ENCODE assay signal across 9 mouse cellular contexts in genomic region chr3:9076696-9077095, GRCm38 (mm10).
A peak's percentile ranks its signal among the peaks of the same experiment; 100 is the strongest.
DNase-seq lines count a peak whose midpoint lies in the region; ATAC-seq and TF ChIP-seq lines count a peak whose summit lies in the region.
"Had no signal": no experiment of that assay in that cellular context is flagged by ENCODE, and none has a peak within 500 bp of the region (broad histone marks: within the 10 kb centered on the region; RNA-seq: fewer than 3 reads in every experiment).

No protein-coding gene starts in this region.

- no peaks in the 10 kb centered on the region for H3K9me3 ChIP-seq in forebrain, embryonic 10.5 days
- no peaks in the 10 kb centered on the region for H3K9me3 ChIP-seq in forebrain, embryonic 12.5 days
- no peaks in the 10 kb centered on the region for H3K9me3 ChIP-seq in hindbrain, postnatal 0 days (ENCODE audit: low read length)
- H3K9me3 ChIP-seq in midbrain, embryonic 13.5 days = no peaks in the 10 kb centered on the region
- H3K9me3 ChIP-seq: liver, embryonic 13.5 days had no signal

- WGBS in forebrain, embryonic 10.5 days = 22% methylated on average over 3 of the region's 3 CpGs
- WGBS in forebrain, embryonic 12.5 days = 21% methylated on average over 3 of the region's 3 CpGs
- 26% methylated on average over 3 of the region's 3 CpGs for WGBS in hindbrain, postnatal 0 days
- WGBS in midbrain, embryonic 13.5 days = 21% methylated on average over 3 of the region's 3 CpGs

- no peak overlapping the region for H3K4me2 ChIP-seq in forebrain, embryonic 12.5 days
- no peak overlapping the region for H3K4me2 ChIP-seq in hindbrain, postnatal 0 days (ENCODE audit: low read depth, low read length)
- no peak overlapping the region for H3K4me2 ChIP-seq in midbrain, embryonic 13.5 days (replicated peaks)
- H3K4me2 ChIP-seq: liver, embryonic 13.5 days had no signal

- no peak overlapping the region for H3K4me3 ChIP-seq in forebrain, embryonic 10.5 days
- no peak overlapping the region for H3K4me3 ChIP-seq in forebrain, embryonic 12.5 days (replicated peaks)
- no peak overlapping the region for H3K4me3 ChIP-seq in hindbrain, postnatal 0 days (ENCODE audit: low read length)
- no peak overlapping the region for H3K4me3 ChIP-seq in midbrain, embryonic 13.5 days (replicated peaks)
- H3K4me3 ChIP-seq: liver, embryonic 13.5 days had no signal

- H3K27ac ChIP-seq in forebrain, embryonic 10.5 days = no peak overlapping the region
- no peak overlapping the region for H3K27ac ChIP-seq in forebrain, embryonic 12.5 days
- no peak overlapping the region for H3K27ac ChIP-seq in hindbrain, postnatal 0 days
- no peak overlapping the region for H3K27ac ChIP-seq in midbrain, embryonic 13.5 days
- H3K27ac ChIP-seq: liver, embryonic 13.5 days had no signal

- H3K36me3 ChIP-seq in forebrain, embryonic 10.5 days (replicated peaks) = no peaks in the 10 kb centered on the region
- H3K36me3 ChIP-seq in forebrain, embryonic 12.5 days (replicated peaks) = no peaks in the 10 kb centered on the region
- H3K36me3 ChIP-seq in hindbrain, postnatal 0 days (ENCODE audit: insufficient read depth, low read length) = no peaks in the 10 kb centered on the region
- H3K36me3 ChIP-seq in midbrain, embryonic 13.5 days = no peaks in the 10 kb centered on the region
- H3K36me3 ChIP-seq: liver, embryonic 13.5 days had no signal

- no peak for ATAC-seq in forebrain, embryonic 12.5 days (ENCODE audit: low FRiP score)
- 0 out of 2 replicates have a peak, but pooled peaks have one; percentile 56 for ATAC-seq in hindbrain, postnatal 0 days
- ATAC-seq in midbrain, embryonic 13.5 days = peak; percentile 43; the same call in 1 of the 2 replicates

- no peak overlapping the region for H3K9ac ChIP-seq in forebrain, embryonic 12.5 days
- no peak overlapping the region for H3K9ac ChIP-seq in hindbrain, postnatal 0 days (replicated peaks; ENCODE audit: low read length)
- H3K9ac ChIP-seq in midbrain, embryonic 13.5 days (replicated peaks) = no peak overlapping the region
- H3K9ac ChIP-seq: liver, embryonic 13.5 days had no signal

- DNase-seq in forebrain, embryonic 10.5 days (ENCODE audit: extremely low spot score, low spot score) = peak; percentile 38
- DNase-seq in adrenal gland, postnatal 4 days (ENCODE audit: low spot score in 2 of 2) = peak; percentile 22 to 34
- peak; percentile 70 for DNase-seq in fibroblast of lung, adult 2 months (ENCODE audit: low read depth)
- peak; percentile 74 for DNase-seq in hindbrain, postnatal 0 days (ENCODE audit: low spot score)
- DNase-seq in layer of hippocampus, postnatal 25 days (ENCODE audit: extremely low spot score in 1 of 2, low spot score in 1 of 2) = peak; percentile 37 to 65
- DNase-seq in spleen, adult 18-20 months = peak; percentile 36 to 66
- DNase-seq: liver, embryonic 13.5 days had no signal

- peak; percentile 78 for TF ChIP-seq CTCF in hindbrain, postnatal 0 days (IDR thresholded peaks at IDR 0.05; ENCODE audit: low read depth)

- H3K4me1 ChIP-seq in forebrain, embryonic 10.5 days = no peaks in the 10 kb centered on the region
- H3K4me1 ChIP-seq in forebrain, embryonic 12.5 days = no peaks in the 10 kb centered on the region
- no peaks in the 10 kb centered on the region for H3K4me1 ChIP-seq in hindbrain, postnatal 0 days (ENCODE audit: insufficient read depth, low read length)
- no peaks in the 10 kb centered on the region for H3K4me1 ChIP-seq in midbrain, embryonic 13.5 days (replicated peaks)
- H3K4me1 ChIP-seq: liver, embryonic 13.5 days had no signal

- no peaks in the 10 kb centered on the region for H3K27me3 ChIP-seq in forebrain, embryonic 10.5 days (ENCODE audit: poor library complexity, severe bottlenecking)
- H3K27me3 ChIP-seq in forebrain, embryonic 12.5 days = no peaks in the 10 kb centered on the region
- no peaks in the 10 kb centered on the region for H3K27me3 ChIP-seq in hindbrain, postnatal 0 days (ENCODE audit: insufficient read depth, low read length)
- H3K27me3 ChIP-seq in midbrain, embryonic 13.5 days = no peaks in the 10 kb centered on the region
- H3K27me3 ChIP-seq: liver, embryonic 13.5 days had no signal
